Mouse (Mus musculus) cerebellum, adult 11-12 months (tissue): ENCODE results near the gene Trmt11.
A peak's percentile ranks its signal among the peaks of the same experiment; 100 is the strongest.
"Not testable (repeated sequence)": the region's sequence is repeated elsewhere in the genome, so short reads cannot be mapped to it uniquely, and the experiment has no call there.

Experiments used
- DNase-seq: peaks from one replicate; pipeline ENCODE4 v3.0.0; 2022

The Trmt11 gene

GRCm38 (mm10) chr10:30600542-30600966 lies at the start of gene Trmt11:
TSS of gene Trmt11 (minus strand) at chr10:30600749.
- DNase-seq: peak; percentile 90

- no peak for DNase-seq
Observed at GRCm38 (mm10) chr10:30647681-30648080, 47.1 kb upstream of the Trmt11 start.

- no peak for DNase-seq
Observed at GRCm38 (mm10) chr10:30638216-30638615, 37.7 kb upstream of the Trmt11 start.

GRCm38 (mm10) chr10:30636474-30637154 lies 36.1 kb upstream of the Trmt11 start:
- DNase-seq: not testable (repeated sequence)

- DNase-seq: no peak
Observed at GRCm38 (mm10) chr10:30632718-30633117, 32.2 kb upstream of the Trmt11 start.

- DNase-seq: no peak
Observed at GRCm38 (mm10) chr10:30629977-30630376, 29.4 kb upstream of the Trmt11 start.

- DNase-seq: no peak
Observed at GRCm38 (mm10) chr10:30629513-30629912, 29.0 kb upstream of the Trmt11 start, which contains the start of gene Hint3. TSS of gene Hint3 (minus strand) at chr10:30629632.

GRCm38 (mm10) chr10:30628444-30628843 lies 27.9 kb upstream of the Trmt11 start:
- DNase-seq: not testable (repeated sequence)

GRCm38 (mm10) chr10:30627548-30627947 lies 27.0 kb upstream of the Trmt11 start:
- DNase-seq: no peak

- DNase-seq: no peak
Observed at GRCm38 (mm10) chr10:30624161-30625019, 23.8 kb upstream of the Trmt11 start.

GRCm38 (mm10) chr10:30622928-30623327 lies 22.4 kb upstream of the Trmt11 start:
- DNase-seq: no peak

GRCm38 (mm10) chr10:30618918-30619210 lies 18.3 kb upstream of the Trmt11 start:
- no peak for DNase-seq

- peak; percentile 100 for DNase-seq
Observed at GRCm38 (mm10) chr10:30618091-30618917, 17.8 kb upstream of the Trmt11 start.

- no peak for DNase-seq
Observed at GRCm38 (mm10) chr10:30613039-30613438, 12.5 kb upstream of the Trmt11 start.

GRCm38 (mm10) chr10:30609614-30610013 lies 9.1 kb upstream of the Trmt11 start:
- no peak for DNase-seq

- no peak for DNase-seq
Observed at GRCm38 (mm10) chr10:30608109-30608508, 7.6 kb upstream of the Trmt11 start.

- no peak for DNase-seq
Observed at GRCm38 (mm10) chr10:30600094-30600534, 435 bp downstream of the Trmt11 start.

- no peak for DNase-seq
Observed at GRCm38 (mm10) chr10:30587037-30587436, 13.5 kb downstream of the Trmt11 start.

- DNase-seq: no peak
Observed at GRCm38 (mm10) chr10:30585691-30586090, 14.9 kb downstream of the Trmt11 start.

GRCm38 (mm10) chr10:30577670-30578280 lies 22.8 kb downstream of the Trmt11 start:
- no peak for DNase-seq

- no peak for DNase-seq
Observed at GRCm38 (mm10) chr10:30566364-30566763, 34.2 kb downstream of the Trmt11 start.

- DNase-seq: no peak
Observed at GRCm38 (mm10) chr10:30564651-30565050, 35.9 kb downstream of the Trmt11 start.
